Mouse (Mus musculus) spleen, adult 2 months (tissue): Measurements from ENCODE around the gene Atp8a2.

Experiments used
- CTCF ChIP-seq: fragments of 200-500 bp; IDR thresholded peaks from 2 replicates; pipeline ENCODE4 v1.5.1; 2011; ENCODE audit warnings: mild to moderate bottlenecking, inconsistent platforms; ENCODE audit not compliant: insufficient read depth, insufficient read length, insufficient replicate concordance; ENCODE audit errors: extremely low read depth
- POLR2A ChIP-seq: fragments of 200-500 bp; IDR thresholded peaks from 2 replicates; pipeline ENCODE4 v1.6.1; 2011; ENCODE audit warnings: low read depth, low read length, inconsistent platforms

GRCm38 (mm10) chr14:60082771-60083170, 114.2 kb downstream of the Atp8a2 start:
- TF ChIP-seq POLR2A (no peak), CTCF (no peak)
